Mouse (Mus musculus): ENCODE results near the gene Igfbp1. TPM values are rescaled to one million over a fixed set of nuclear protein-coding genes. Genes with fewer than 3 reads are reported as not detected.

Gene Igfbp1
- not detected for total RNA-seq (2018; cell fraction: chromatin; rRNA removed)
- total RNA-seq (2018; cell fraction: cytosol; rRNA removed) = not detected
- not detected for total RNA-seq (2018; cell fraction: nucleus; rRNA removed)
- not detected in 3 replicates for polyA plus RNA-seq (2018)

DNA sequence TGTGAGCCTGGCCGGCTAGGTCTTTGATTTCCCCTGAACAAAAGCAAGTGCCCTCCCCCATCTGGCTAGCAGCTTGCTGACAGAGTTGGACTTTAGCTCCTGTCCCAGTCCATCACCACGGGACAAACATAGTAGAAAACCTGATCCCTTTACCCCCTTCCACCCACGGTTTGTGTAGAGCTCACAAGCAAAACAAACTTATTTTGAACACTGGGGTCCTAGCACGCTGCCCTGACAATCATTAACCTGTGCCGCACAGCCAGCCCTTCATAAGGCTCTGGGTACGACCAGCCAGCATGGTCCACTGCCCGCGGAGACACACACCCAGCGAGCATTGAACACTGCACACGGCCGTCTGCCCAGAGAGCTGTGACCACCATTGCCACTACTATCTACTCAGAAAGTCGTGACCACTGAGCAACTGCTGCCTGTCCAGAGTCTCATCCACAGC, at the start of gene Igfbp1:
Gene Igfbp1 (plus strand): TSS at position 292 of the 451 bp plus-strand sequence.
- H3K4me3 ChIP-seq (ENCODE audit: inconsistent target) = no peak within 1 kb of the TSS

DNA sequence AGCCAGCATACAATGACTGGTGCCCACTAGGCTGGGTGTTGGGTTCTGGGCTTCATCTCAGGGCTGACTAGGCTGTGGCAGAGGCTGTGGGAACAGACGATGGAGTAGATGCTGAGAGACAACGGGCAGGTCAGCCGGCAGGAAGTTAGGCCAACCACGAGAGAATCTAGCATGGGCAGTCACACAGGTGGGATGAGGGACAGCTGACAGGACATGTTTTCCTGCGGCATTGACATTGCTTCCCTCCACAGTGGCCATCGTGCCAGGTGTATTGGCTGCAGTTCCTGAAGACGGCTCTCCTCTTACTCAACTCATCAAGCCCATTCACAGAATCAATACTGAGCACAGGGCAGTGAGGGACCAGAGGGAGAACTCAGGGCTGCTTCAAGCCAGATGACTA, 49.6 kb upstream of the Igfbp1 start:
- Histone ChIP-seq H3K4me3 (ENCODE audit: inconsistent target) (no peak overlapping the region), H3K79me2 (ENCODE audit: inconsistent target) (no peaks in the 10 kb centered on the region), H3K27ac (no peak overlapping the region), H3K36me3 (ENCODE audit: inconsistent target) (no peaks in the 10 kb centered on the region)
- 78% methylated on average over 6 of the region's 7 CpGs for WGBS (ENCODE audit: missing documents)

More for the DNA sequence above, at the start of gene Igfbp1:
- no peaks in the 10 kb centered on the region for H3K36me3 ChIP-seq (ENCODE audit: inconsistent target)
- H3K27ac ChIP-seq = no peak within 1 kb of the TSS
- WGBS (ENCODE audit: missing documents) = 76% methylated on average over 12 of the region's 12 CpGs
- H3K79me2 ChIP-seq (ENCODE audit: inconsistent target) = no peaks in the 10 kb centered on the region

DNA sequence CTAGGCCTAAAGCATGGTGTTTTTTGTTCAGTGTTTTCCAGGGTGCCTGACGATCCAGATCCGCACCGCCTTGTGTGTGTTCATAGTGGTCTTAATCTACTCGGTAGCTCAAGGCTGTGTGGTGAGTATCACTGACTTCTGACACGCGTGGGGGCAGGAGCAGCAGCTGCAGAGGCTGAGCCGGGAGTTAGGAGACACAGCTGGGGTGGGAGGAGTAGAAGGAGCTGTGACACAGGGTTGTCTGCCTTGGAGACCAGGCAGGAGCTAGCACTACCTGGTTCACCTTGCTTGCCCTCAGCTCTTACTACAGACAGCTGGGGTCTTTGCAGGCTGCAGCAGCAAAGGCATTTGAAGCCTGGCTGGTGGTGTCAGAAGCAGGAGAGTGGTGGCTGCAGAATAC, 48.1 kb upstream of the Igfbp1 start:
- no peak overlapping the region for H3K27ac ChIP-seq
- WGBS (ENCODE audit: missing documents) = 83% methylated on average over 7 of the region's 7 CpGs

DNA sequence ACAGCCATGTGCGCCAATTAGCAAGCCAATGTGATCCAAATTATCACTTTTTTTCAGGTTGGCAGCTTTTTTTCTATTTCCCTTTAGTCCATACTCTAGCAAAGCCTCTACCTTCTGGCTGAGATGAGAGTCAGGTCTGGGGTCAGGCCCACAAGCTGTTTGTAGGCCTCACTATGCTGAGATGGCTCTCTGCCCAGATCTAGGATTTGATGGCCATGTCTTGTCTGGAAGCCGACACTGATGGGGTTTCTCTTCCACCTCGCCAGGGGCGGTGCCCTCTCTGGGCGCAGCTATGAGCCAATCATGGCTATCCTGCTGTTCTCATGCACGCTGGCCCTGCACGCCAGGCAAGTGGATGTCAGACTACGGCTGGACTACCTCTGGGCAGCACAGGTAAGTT, 47.1 kb upstream of the Igfbp1 start:
- WGBS (ENCODE audit: missing documents) = 93% methylated on average over 8 of the region's 8 CpGs
- no peak overlapping the region for H3K27ac ChIP-seq

More for the DNA sequence above, 48.1 kb upstream of the Igfbp1 start:
- H3K4me3 ChIP-seq (ENCODE audit: inconsistent target) = no peak overlapping the region
- H3K79me2 ChIP-seq (ENCODE audit: inconsistent target) = no peaks in the 10 kb centered on the region
- H3K36me3 ChIP-seq (ENCODE audit: inconsistent target) = no peaks in the 10 kb centered on the region

DNA sequence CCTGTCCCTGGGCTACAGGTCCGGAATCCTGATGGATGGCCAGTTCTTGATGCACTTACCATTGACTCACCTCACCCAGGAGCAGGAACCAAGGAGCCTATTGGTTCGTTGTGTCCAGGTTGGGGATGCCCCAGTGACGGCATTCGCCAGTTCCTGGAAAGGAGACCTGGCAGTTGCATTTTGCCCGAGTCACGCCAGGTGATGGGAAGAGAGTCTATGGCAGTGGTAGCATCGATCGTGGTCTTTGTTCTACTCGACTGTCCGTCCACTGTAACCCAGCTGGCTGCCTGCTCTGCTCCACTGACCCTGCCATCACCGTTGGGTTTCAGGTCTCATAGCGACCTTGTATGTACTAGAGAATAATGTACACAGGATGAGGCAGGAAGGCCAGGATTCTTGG, 45.2 kb upstream of the Igfbp1 start:
- no peak overlapping the region for H3K27ac ChIP-seq
- no peak overlapping the region for H3K4me3 ChIP-seq (ENCODE audit: inconsistent target)
- H3K36me3 ChIP-seq (ENCODE audit: inconsistent target) = no peaks in the 10 kb centered on the region
- no peaks in the 10 kb centered on the region for H3K79me2 ChIP-seq (ENCODE audit: inconsistent target)
- WGBS (ENCODE audit: missing documents) = 89% methylated on average over 12 of the region's 12 CpGs

More for the DNA sequence above, 47.1 kb upstream of the Igfbp1 start:
- no peak overlapping the region for H3K4me3 ChIP-seq (ENCODE audit: inconsistent target)
- H3K36me3 ChIP-seq (ENCODE audit: inconsistent target) = no peaks in the 10 kb centered on the region
- no peaks in the 10 kb centered on the region for H3K79me2 ChIP-seq (ENCODE audit: inconsistent target)

DNA sequence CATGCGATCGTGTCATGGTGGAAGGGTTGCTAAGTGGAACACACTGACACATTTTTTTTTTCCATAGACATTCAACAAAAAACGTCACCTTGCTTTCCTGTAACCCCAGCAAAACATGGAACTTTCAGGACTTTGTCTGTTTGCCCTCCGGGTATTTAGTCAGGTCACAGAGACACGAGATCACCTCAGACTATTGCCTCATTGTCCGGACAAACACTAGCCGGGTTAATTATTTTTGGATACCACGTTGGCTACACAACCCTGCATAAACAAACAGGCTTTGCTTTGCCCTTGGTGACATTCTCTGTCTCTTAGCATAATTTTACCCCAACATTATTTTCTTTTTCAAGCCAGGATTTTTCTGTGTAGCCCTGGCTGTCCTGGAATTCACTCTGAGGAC, 44.5 kb upstream of the Igfbp1 start:
- Histone ChIP-seq H3K36me3 (ENCODE audit: inconsistent target) (no peaks in the 10 kb centered on the region), H3K4me3 (ENCODE audit: inconsistent target) (no peak overlapping the region), H3K27ac (no peak overlapping the region), H3K79me2 (ENCODE audit: inconsistent target) (no peaks in the 10 kb centered on the region)
- 77% methylated on average over 8 of the region's 8 CpGs for WGBS (ENCODE audit: missing documents)

DNA sequence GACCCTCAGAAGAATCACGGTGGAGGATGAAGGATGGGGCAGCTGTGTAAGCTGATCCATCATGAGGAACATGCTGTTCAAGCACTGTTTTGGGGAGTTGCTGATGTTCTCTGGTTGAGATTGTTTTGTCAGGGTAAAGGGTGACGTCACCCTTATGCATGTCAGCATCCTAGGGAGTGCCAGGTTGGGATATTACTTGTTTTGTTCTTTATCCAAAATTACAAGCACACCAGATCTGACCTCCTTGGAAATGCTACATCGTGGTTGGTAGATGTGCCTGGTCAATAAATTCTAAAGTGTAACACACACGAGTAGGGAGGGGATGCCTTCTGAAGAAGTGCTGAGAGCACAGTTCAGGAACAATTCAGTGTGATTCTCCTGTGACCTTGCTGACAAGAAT, 41.2 kb upstream of the Igfbp1 start:
- H3K79me2 ChIP-seq (ENCODE audit: inconsistent target) = no peaks in the 10 kb centered on the region
- H3K4me3 ChIP-seq (ENCODE audit: inconsistent target) = no peak overlapping the region
- no peak overlapping the region for H3K27ac ChIP-seq
- WGBS (ENCODE audit: missing documents) = 82% methylated on average over 4 of the region's 4 CpGs
- H3K36me3 ChIP-seq (ENCODE audit: inconsistent target) = no peaks in the 10 kb centered on the region

DNA sequence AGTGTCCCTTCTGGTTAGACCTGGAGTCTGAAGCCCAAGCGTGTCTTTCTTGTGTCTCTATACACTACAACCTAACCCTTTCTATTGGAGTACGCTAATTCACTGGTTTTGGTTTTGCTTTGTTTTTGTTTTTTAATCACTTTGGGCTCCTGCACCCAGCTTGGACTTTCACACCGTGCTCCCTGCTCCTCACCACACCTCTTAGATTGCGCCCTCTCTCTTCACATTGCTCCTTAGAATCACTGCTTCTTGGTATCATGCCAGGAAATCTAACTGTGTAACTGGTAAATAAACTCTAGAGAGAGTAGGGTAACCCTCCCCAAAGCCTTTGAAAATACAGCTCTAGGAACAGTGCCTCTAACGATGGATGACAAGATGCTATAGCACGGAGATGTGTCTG, 39.4 kb upstream of the Igfbp1 start:
- Histone ChIP-seq H3K79me2 (ENCODE audit: inconsistent target) (no peaks in the 10 kb centered on the region), H3K4me3 (ENCODE audit: inconsistent target) (no peak overlapping the region), H3K36me3 (ENCODE audit: inconsistent target) (no peaks in the 10 kb centered on the region), H3K27ac (no peak overlapping the region)
- 93% methylated on average over 6 of the region's 6 CpGs for WGBS (ENCODE audit: missing documents)

DNA sequence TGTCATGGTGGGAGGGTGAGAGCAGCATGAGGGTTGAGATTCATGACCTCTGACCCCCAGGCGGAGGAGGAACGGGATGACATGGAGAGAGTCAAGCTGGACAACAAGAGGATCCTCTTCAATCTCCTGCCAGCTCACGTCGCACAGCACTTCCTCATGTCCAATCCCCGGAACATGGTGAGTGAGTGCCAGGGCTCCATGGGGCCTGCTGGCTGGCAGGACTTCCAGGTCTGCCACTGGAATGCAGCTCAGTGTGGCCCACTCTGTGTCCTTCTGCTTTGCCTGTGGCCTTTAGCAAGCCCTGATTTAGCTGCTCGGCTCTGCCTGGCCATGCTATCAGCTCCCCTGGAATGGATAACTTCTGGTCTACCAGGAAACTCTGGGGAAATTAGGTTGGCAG, 37.4 kb upstream of the Igfbp1 start:
- no peak overlapping the region for H3K27ac ChIP-seq
- WGBS (ENCODE audit: missing documents) = 83% methylated on average over 6 of the region's 6 CpGs
- H3K36me3 ChIP-seq (ENCODE audit: inconsistent target) = no peaks in the 10 kb centered on the region
- no peak overlapping the region for H3K4me3 ChIP-seq (ENCODE audit: inconsistent target)
- H3K79me2 ChIP-seq (ENCODE audit: inconsistent target) = no peaks in the 10 kb centered on the region

DNA sequence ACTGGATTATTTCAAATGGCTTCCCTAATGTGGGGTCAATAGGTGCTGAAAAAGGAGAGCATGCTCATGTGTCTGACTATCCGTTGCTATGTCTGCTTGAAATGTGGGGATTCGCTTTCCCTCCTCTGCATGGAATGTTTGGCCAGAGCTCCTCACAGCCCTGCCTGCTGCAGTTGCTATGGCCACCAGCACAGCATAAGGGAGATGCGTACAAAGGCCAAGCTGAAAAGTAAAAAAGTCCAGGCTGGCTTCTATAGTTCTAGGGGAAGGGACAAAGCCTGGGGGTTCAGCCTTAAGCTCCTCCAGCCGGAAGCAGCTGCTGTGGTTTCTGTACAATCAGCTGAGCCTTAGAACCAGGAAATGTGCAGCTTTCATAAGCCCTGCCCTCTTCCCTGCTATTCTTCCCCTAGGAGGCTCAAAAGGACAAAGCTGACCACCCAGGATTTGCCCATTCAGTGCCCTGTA, 36.9 kb upstream of the Igfbp1 start:
- H3K27ac ChIP-seq = no peak overlapping the region
- WGBS (ENCODE audit: missing documents) = 60% methylated on average over 4 of the region's 4 CpGs
- no peaks in the 10 kb centered on the region for H3K36me3 ChIP-seq (ENCODE audit: inconsistent target)
- H3K79me2 ChIP-seq (ENCODE audit: inconsistent target) = no peaks in the 10 kb centered on the region
- H3K4me3 ChIP-seq (ENCODE audit: inconsistent target) = no peak overlapping the region

DNA sequence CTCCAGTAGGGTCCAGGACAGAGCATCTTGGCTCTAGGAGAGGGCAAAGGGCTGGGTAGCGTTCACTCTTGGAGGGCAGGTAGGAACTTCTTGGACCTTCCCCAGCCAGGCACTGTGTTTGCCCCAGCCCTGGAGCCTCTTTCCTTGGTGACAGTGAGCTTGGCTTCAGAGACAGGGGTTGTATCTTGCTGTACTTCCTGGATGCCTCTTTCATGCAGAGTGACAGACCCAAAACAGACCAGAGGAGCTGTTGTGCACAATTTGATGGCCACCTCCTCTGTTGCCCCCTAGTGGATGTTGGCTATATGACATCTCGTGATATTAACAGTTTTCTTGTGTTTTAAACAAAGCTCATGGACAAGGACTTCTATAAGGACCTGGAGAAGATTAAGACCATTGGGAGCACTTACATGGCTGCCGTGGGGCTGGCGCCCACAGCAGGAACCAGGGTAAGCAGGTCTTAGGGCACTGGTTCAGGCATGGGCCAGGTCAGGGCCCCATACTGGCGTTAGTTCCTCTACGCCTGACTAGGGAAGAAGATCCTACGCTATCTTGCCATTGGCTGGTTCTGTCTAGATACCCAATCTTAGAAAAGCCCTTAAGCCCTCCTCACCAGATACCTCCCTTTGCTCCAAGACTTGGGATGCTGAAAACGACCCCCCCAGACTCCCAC, 35.9 kb upstream of the Igfbp1 start:
- Histone ChIP-seq H3K27ac (no peak overlapping the region), H3K79me2 (ENCODE audit: inconsistent target) (no peaks in the 10 kb centered on the region), H3K36me3 (ENCODE audit: inconsistent target) (no peaks in the 10 kb centered on the region), H3K4me3 (ENCODE audit: inconsistent target) (no peak overlapping the region)
- WGBS (ENCODE audit: missing documents) = 82% methylated on average over 8 of the region's 8 CpGs

DNA sequence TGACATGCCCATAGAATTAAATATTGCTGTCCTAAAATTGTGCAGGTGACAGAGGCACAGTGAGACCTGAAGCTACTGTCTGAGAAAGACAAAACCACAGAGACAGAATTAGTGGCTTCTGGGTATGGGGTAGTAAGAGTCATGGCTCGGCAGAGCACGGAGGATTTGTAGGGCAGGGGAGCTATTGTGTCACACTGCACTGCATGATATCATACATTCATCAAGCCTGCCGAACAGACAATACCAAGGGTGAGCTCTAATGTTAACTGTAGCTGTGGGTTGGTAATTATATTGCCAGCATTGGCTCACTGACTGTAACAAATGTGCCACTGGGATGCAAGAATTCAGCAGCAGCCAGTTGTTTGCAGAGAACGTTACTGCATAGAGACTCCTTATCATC, 33.2 kb upstream of the Igfbp1 start:
- no peak overlapping the region for H3K4me3 ChIP-seq (ENCODE audit: inconsistent target)

DNA sequence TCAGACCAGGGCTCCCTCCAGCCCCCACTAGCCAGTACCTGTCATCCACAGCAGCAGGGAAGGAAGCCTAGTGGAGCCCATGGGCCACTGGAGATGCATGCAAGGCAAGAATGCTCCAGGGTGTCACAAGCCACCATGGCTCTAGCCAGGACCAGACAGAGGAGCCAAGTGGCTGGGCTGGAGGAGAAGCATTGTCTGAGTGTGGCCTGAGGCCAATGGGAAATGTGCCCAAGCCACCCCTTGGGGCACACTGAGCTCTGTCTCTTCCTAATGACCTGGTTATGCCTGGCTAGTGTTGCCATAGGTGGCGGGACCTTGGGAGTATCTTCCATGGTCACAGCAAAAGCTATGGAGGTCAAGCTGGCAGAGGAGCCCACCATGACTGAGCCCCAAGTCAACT, 27.9 kb upstream of the Igfbp1 start:
- no peaks in the 10 kb centered on the region for H3K36me3 ChIP-seq (ENCODE audit: inconsistent target)
- no peak overlapping the region for H3K27ac ChIP-seq
- H3K79me2 ChIP-seq (ENCODE audit: inconsistent target) = no peaks in the 10 kb centered on the region
- 90% methylated on average over 1 of the region's 1 CpGs for WGBS (ENCODE audit: missing documents)
- no peak overlapping the region for H3K4me3 ChIP-seq (ENCODE audit: inconsistent target)

More for the DNA sequence above, 33.2 kb upstream of the Igfbp1 start:
- no peak overlapping the region for H3K27ac ChIP-seq
- H3K36me3 ChIP-seq (ENCODE audit: inconsistent target) = no peaks in the 10 kb centered on the region
- no peaks in the 10 kb centered on the region for H3K79me2 ChIP-seq (ENCODE audit: inconsistent target)
- WGBS (ENCODE audit: missing documents) = 58% methylated on average over 4 of the region's 4 CpGs

DNA sequence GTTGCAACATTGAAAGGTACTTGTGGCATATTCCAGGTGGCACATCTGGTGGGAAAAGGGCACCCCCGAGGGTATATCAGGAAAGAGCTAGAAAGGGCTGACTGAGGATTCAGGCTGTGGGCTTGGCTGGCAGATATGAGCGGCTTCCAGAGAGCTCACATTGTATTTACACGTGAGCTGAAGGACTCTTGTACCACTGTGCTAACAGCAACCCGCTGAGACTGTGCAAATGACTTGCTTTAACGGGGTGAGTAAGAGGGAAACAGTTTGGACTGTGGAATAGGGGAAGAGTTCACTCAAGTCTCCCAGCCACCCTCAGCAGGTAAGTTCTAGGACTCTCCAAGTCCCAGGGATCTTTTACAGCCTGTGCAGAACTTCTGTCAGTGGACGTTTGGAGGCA, 23.9 kb upstream of the Igfbp1 start:
- no peak overlapping the region for H3K27ac ChIP-seq
- 88% methylated on average over 6 of the region's 6 CpGs for WGBS (ENCODE audit: missing documents)
- H3K4me3 ChIP-seq (ENCODE audit: inconsistent target) = no peak overlapping the region
- H3K79me2 ChIP-seq (ENCODE audit: inconsistent target) = no peaks in the 10 kb centered on the region
- no peaks in the 10 kb centered on the region for H3K36me3 ChIP-seq (ENCODE audit: inconsistent target)

DNA sequence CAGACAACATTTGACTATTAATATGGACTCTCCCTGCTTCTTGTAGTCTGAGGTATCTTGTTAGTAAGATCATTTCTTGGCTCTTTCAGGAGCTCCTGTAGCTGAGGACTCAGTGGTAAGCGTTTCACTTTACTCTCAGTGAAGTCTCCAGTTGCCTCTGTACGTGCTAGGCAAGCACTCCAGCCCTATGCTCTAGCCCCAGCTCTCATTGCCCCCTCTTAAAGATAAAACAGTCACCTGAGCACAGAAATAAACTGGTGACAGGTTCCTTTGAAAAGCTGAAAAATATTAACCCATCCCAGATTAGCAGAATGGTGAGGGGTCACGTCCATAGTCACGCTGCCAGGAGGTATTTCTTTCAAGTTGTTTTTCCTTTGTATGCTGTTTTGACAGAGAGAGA, 18.9 kb upstream of the Igfbp1 start:
- no peaks in the 10 kb centered on the region for H3K36me3 ChIP-seq (ENCODE audit: inconsistent target)
- H3K27ac ChIP-seq = no peak overlapping the region
- 86% methylated on average over 4 of the region's 4 CpGs for WGBS (ENCODE audit: missing documents)
- no peaks in the 10 kb centered on the region for H3K79me2 ChIP-seq (ENCODE audit: inconsistent target)
- H3K4me3 ChIP-seq (ENCODE audit: inconsistent target) = no peak overlapping the region

DNA sequence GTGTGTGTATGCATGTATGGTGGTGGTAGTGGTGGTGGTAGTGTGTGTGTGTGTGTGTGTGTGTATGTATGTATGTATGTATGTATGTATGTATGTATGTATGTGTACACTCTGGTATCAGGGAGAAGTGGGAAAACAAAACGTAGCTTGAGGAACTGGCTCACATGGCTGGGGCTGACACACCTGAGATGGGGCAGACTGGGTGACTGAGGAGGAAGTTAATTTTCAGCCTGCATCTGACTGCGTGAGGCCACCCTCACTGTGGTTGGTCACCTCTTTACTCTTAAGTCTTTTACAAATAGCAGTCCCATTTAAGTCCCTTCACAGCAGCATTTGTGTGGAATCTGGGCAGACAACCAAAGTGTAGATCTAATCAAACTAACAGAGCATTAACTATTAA, 18.3 kb upstream of the Igfbp1 start:
- WGBS (ENCODE audit: missing documents) = 34% methylated on average over 2 of the region's 2 CpGs
- Histone ChIP-seq H3K79me2 (ENCODE audit: inconsistent target) (no peaks in the 10 kb centered on the region), H3K36me3 (ENCODE audit: inconsistent target) (no peaks in the 10 kb centered on the region), H3K27ac (no peak overlapping the region), H3K4me3 (ENCODE audit: inconsistent target) (no peak overlapping the region)

Data from macrophage (primary cell).